Mouse (Mus musculus): ENCODE results near the gene Mblac1. TPM values are rescaled to one million over a fixed set of nuclear protein-coding genes. Genes with fewer than 3 reads are reported as not detected.
"Not testable (repeated sequence)": the region's sequence is repeated elsewhere in the genome, so short reads cannot be mapped to it uniquely, and the experiment has no call there.

Gene Mblac1
- polyA plus RNA-seq, 1 experiment: 7.8 TPM

GRCm38 (mm10) chr5:138216632-138217031 lies 22.5 kb downstream of the Mblac1 start:
- DNase-seq (ENCODE audit: low read depth): not testable (repeated sequence)

- DNase-seq (ENCODE audit: low read depth): no peak
Observed at GRCm38 (mm10) chr5:138219864-138220263, 25.8 kb downstream of the Mblac1 start.

- DNase-seq (ENCODE audit: low read depth): no peak
Observed at GRCm38 (mm10) chr5:138222111-138222510, 28.0 kb downstream of the Mblac1 start.

- DNase-seq (ENCODE audit: low read depth): no peak
Observed at GRCm38 (mm10) chr5:138223287-138223686, 29.2 kb downstream of the Mblac1 start.

- DNase-seq (ENCODE audit: low read depth): no peak
Observed at GRCm38 (mm10) chr5:138225700-138226099, 31.6 kb downstream of the Mblac1 start, which contains the start of gene Nxpe5. Nxpe5 (plus strand) TSS chr5:138225898.

GRCm38 (mm10) chr5:138226491-138226890 lies 32.4 kb downstream of the Mblac1 start:
- DNase-seq (ENCODE audit: low read depth): no peak

- no peak for DNase-seq (ENCODE audit: low read depth)
Observed at GRCm38 (mm10) chr5:138227367-138227766, 33.3 kb downstream of the Mblac1 start.

GRCm38 (mm10) chr5:138228026-138228425 lies 33.9 kb downstream of the Mblac1 start:
- DNase-seq (ENCODE audit: low read depth): no peak

- DNase-seq (ENCODE audit: low read depth): no peak
Observed at GRCm38 (mm10) chr5:138229511-138229910, 35.4 kb downstream of the Mblac1 start.

- no peak for DNase-seq (ENCODE audit: low read depth)
Observed at GRCm38 (mm10) chr5:138233778-138234177, 39.7 kb downstream of the Mblac1 start.

GRCm38 (mm10) chr5:138234224-138234623 lies 40.1 kb downstream of the Mblac1 start:
- DNase-seq (ENCODE audit: low read depth): no peak

- no peak for DNase-seq (ENCODE audit: low read depth)
Observed at GRCm38 (mm10) chr5:138241511-138241910, 47.4 kb downstream of the Mblac1 start.

Other genes starting within 250 kb of the Mblac1 start
- gene Gjc3, start 231.2 kb upstream of the Mblac1 start, polyA plus RNA-seq (2012; rRNA removed): 0.04 and 0.05 TPM in 2 replicates
- gene Azgp1, start 212.8 kb upstream of the Mblac1 start, polyA plus RNA-seq (2012; rRNA removed): 2.0 and 3.7 TPM in 2 replicates
- gene Smok3a, start 173.1 kb upstream of the Mblac1 start, polyA plus RNA-seq (2012; rRNA removed): not detected in 2 replicates
- gene Smok3b, start 172.9 kb upstream of the Mblac1 start, polyA plus RNA-seq (2012; rRNA removed): 0.08 TPM in 1 of 2 replicates, not detected in the other
- not detected in 2 replicates for gene Smok3c, start 141.1 kb upstream of the Mblac1 start, polyA plus RNA-seq (2012; rRNA removed)
- gene Zkscan1, start 109.2 kb upstream of the Mblac1 start, polyA plus RNA-seq (2012; rRNA removed): 6.3 and 8.7 TPM in 2 replicates
- gene Zscan21, start 77.4 kb upstream of the Mblac1 start, polyA plus RNA-seq (2012; rRNA removed): 9.2 and 11.2 TPM in 2 replicates
- 2.6 and 2.7 TPM in 2 replicates for gene Zfp113, start 38.6 kb upstream of the Mblac1 start, polyA plus RNA-seq (2012; rRNA removed)
- 107 and 138 TPM in 2 replicates for gene Cops6, start 33.2 kb upstream of the Mblac1 start, polyA plus RNA-seq (2012; rRNA removed)
- 30.9 and 49.3 TPM in 2 replicates for gene Ap4m1, start 22.3 kb upstream of the Mblac1 start, polyA plus RNA-seq (2012; rRNA removed)
- 20.9 and 24.1 TPM in 2 replicates for gene Mcm7, start 21.9 kb upstream of the Mblac1 start, polyA plus RNA-seq (2012; rRNA removed)
- 50.6 and 54.9 TPM in 2 replicates for gene Taf6, start 6.9 kb upstream of the Mblac1 start, polyA plus RNA-seq (2012; rRNA removed)
- gene Cnpy4, start 6.8 kb upstream of the Mblac1 start, polyA plus RNA-seq (2012; rRNA removed): 5.0 and 7.1 TPM in 2 replicates
- gene Nxpe5, start 31.6 kb downstream of the Mblac1 start, polyA plus RNA-seq (2012; rRNA removed): 18.5 and 23.8 TPM in 2 replicates
- gene Lamtor4, start 61.2 kb downstream of the Mblac1 start, polyA plus RNA-seq (2012; rRNA removed): 364 and 368 TPM in 2 replicates
- 74.6 and 89.5 TPM in 2 replicates for gene BC037034, start 69.7 kb downstream of the Mblac1 start, polyA plus RNA-seq (2012; rRNA removed)
- 29.7 and 43.1 TPM in 2 replicates for gene Gal3st4, start 78.5 kb downstream of the Mblac1 start, polyA plus RNA-seq (2012; rRNA removed)
- gene Gm43720, start 85.6 kb downstream of the Mblac1 start, polyA plus RNA-seq (2012; rRNA removed): 0.16 and 0.48 TPM in 2 replicates
- gene Gpc2, start 85.7 kb downstream of the Mblac1 start, polyA plus RNA-seq (2012; rRNA removed): 11.8 and 13.4 TPM in 2 replicates
- 3.3 and 5.1 TPM in 2 replicates for gene Stag3, start 85.9 kb downstream of the Mblac1 start, polyA plus RNA-seq (2012; rRNA removed)
- 0.23 and 0.46 TPM in 2 replicates for gene Pvrig, start 147.6 kb downstream of the Mblac1 start, polyA plus RNA-seq (2012; rRNA removed)
- 4.1 and 7.0 TPM in 2 replicates for gene Zfp157, start 247.2 kb downstream of the Mblac1 start, polyA plus RNA-seq (2012; rRNA removed)

All from gonadal fat pad, adult 2 months (tissue).